Mouse (Mus musculus): ENCODE data around the gene Nr1i3. TPM values are rescaled to one million over a fixed set of nuclear protein-coding genes. Genes with fewer than 3 reads are reported as not detected.

The Nr1i3 gene
- 0.19 and 0.25 TPM in 2 replicates for polyA plus RNA-seq (2015; fragmentation: Nextera tagmentation; extraction: Ambion mirVana)

DNA sequence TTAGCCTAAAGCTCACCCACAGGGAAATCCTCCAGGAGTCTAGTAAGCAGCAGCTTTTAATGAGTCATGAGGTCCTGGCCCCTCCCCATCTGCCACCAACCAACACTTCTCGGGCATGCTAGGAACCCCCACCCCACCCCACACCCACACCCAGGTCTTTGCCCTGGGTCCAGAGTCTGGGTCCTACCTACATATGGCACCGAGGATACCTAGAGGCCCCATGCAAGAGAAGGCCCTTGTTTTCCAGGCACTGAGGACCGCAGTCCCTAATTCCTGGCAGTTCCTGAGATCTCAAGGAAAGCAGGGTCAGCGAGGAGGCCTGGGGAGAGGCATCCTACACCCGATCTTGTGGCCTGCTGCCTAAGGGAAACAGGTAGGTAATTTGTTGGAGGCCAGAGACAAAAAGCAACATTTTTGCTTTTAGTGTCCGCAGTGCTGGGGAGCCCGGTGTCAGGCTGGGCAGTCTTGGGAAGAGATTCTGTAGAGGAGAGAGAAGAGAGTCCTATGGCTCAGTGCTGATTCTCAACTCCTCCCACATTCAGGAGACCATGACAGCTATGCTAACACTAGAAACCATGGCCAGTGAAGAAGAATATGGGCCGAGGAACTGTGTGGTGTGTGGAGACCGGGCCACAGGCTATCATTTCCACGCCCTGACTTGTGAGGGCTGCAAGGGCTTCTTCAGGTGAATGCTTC, at the start of gene Nr1i3:
Gene Nr1i3, plus strand, starts transcription at position 170 of the 696 bp plus-strand sequence.
- H3K27ac ChIP-seq (replicated peaks), result no peak within 1 kb of the TSS
- no peak within 1 kb of the TSS for H3K4me3 ChIP-seq (ENCODE audit: low read depth, low read length)
- H3K9me3 ChIP-seq (ENCODE audit: control insufficient read depth, low read length), result no peaks in the 10 kb centered on the region
- ATAC-seq (ENCODE audit: low FRiP score, low TSS enrichment) (peak; percentile 76; the same call in 1 of the 2 replicates), DNase-seq (ENCODE audit: low spot score) (peak; percentile 37)
- WGBS, result 63% methylated on average over 10 of the region's 10 CpGs
- no peaks in the 10 kb centered on the region for H3K4me1 ChIP-seq (replicated peaks; ENCODE audit: control insufficient read depth, insufficient read depth)
- TF ChIP-seq EP300 (optimal IDR thresholded peaks at IDR 0.05) (no peak), CTCF (IDR thresholded peaks at IDR 0.05; ENCODE audit: low read depth) (no peak)
- no peak within 1 kb of the TSS for H3K9ac ChIP-seq (ENCODE audit: low read length)
- 0 out of 2 replicates have a peak, but pooled peaks cover 3% of the 10 kb centered on the region for H3K36me3 ChIP-seq (ENCODE audit: control insufficient read depth, insufficient read depth, low read length)
- no peaks in the 10 kb centered on the region for H3K27me3 ChIP-seq (ENCODE audit: control insufficient read depth, insufficient read depth, low read length)
- H3K4me2 ChIP-seq (replicated peaks; ENCODE audit: low read depth), result no peak within 1 kb of the TSS

GRCm38 (mm10) chr1:171164258-171164657, 49.5 kb upstream of the Nr1i3 start:
- no peaks in the 10 kb centered on the region for H3K4me1 ChIP-seq (replicated peaks; ENCODE audit: control insufficient read depth, insufficient read depth)
- 32% methylated on average over 3 of the region's 3 CpGs for WGBS
- no peak for ATAC-seq (ENCODE audit: low FRiP score, low TSS enrichment)
- H3K4me2 ChIP-seq (replicated peaks; ENCODE audit: low read depth), result no peak overlapping the region
- H3K9me3 ChIP-seq (ENCODE audit: control insufficient read depth, low read length), result no peaks in the 10 kb centered on the region
- H3K27ac ChIP-seq (replicated peaks), result no peak overlapping the region
- TF ChIP-seq EP300 (optimal IDR thresholded peaks at IDR 0.05), result no peak
- TF ChIP-seq CTCF (IDR thresholded peaks at IDR 0.05; ENCODE audit: low read depth), result peak; percentile 66
- H3K36me3 ChIP-seq (ENCODE audit: control insufficient read depth, insufficient read depth, low read length), result no peaks in the 10 kb centered on the region
- no peak overlapping the region for H3K9ac ChIP-seq (ENCODE audit: low read length)
- DNase-seq (ENCODE audit: low spot score), result no peak
- no peaks in the 10 kb centered on the region for H3K27me3 ChIP-seq (ENCODE audit: control insufficient read depth, insufficient read depth, low read length)
- no peak overlapping the region for H3K4me3 ChIP-seq (ENCODE audit: low read depth, low read length)

DNA sequence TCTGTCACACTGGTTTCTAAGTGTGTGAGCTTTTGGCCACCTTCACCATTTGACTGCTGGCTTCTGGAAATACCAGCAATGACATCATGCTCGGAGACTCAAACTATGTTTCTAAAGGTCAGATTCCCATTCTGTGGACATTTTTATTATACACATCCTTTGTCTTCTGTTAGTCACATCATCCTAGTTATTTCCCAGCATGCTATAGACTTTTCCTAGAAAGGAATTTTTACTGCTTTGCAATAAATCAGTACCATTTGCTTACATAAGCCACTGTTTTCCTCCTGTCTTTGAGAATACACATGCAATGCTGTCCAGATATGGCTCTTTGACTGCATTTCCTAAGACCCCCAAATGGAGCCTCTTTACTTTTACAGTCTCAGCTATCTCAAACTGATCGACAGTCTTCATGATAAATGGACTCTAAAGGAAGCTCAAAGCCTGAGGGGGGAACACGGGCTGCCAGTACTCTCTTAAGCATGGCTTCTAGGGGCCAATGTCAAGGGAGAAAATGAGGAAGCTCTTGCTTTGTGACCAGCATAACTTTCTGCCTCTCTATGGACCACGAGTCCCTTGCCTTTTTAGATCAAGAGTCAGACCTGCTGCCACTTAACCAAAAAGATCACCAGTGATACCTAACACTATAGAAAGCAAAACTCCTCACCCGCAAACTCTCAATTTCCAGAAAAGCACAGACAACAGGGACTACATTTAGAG, 48.0 kb upstream of the Nr1i3 start:
- Histone ChIP-seq H3K4me1 (replicated peaks; ENCODE audit: control insufficient read depth, insufficient read depth) (no peaks in the 10 kb centered on the region), H3K36me3 (ENCODE audit: control insufficient read depth, insufficient read depth, low read length) (no peaks in the 10 kb centered on the region), H3K4me3 (ENCODE audit: low read depth, low read length) (no peak overlapping the region), H3K27ac (replicated peaks) (no peak overlapping the region), H3K4me2 (replicated peaks; ENCODE audit: low read depth) (no peak overlapping the region), H3K9ac (ENCODE audit: low read length) (no peak overlapping the region), H3K9me3 (ENCODE audit: control insufficient read depth, low read length) (no peaks in the 10 kb centered on the region), H3K27me3 (ENCODE audit: control insufficient read depth, insufficient read depth, low read length) (no peaks in the 10 kb centered on the region)
- DNase-seq (ENCODE audit: low spot score) (no peak), ATAC-seq (ENCODE audit: low FRiP score, low TSS enrichment) (no peak)
- WGBS, result 64% methylated on average over 5 of the region's 5 CpGs
- no peak for TF ChIP-seq CTCF (IDR thresholded peaks at IDR 0.05; ENCODE audit: low read depth)
- TF ChIP-seq EP300 (optimal IDR thresholded peaks at IDR 0.05), result no peak

DNA sequence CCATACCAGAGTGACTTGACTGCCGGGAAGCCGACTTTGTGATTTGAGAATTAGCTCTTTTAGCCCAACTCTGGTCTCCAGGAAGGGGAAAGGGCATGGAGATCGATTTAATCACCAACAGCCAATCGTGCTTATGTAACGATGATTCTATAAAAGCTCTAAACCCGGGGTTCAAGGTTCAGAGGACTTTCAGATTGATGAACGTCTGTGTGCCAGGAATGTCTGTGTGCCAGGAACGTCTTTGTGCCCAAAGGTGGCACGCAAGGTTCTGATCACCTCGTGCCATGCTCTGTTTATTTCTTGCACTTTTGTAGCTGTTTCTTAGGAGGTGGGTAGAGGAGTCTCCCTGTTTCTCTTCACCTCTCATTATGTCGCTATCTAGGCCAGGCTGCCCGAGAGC, 44.9 kb upstream of the Nr1i3 start:
- Histone ChIP-seq H3K9me3 (ENCODE audit: control insufficient read depth, low read length) (no peaks in the 10 kb centered on the region), H3K4me1 (replicated peaks; ENCODE audit: control insufficient read depth, insufficient read depth) (no peaks in the 10 kb centered on the region), H3K4me2 (replicated peaks; ENCODE audit: low read depth) (no peak overlapping the region), H3K9ac (ENCODE audit: low read length) (no peak overlapping the region), H3K27me3 (ENCODE audit: control insufficient read depth, insufficient read depth, low read length) (no peaks in the 10 kb centered on the region), H3K36me3 (ENCODE audit: control insufficient read depth, insufficient read depth, low read length) (no peaks in the 10 kb centered on the region), H3K4me3 (ENCODE audit: low read depth, low read length) (no peak overlapping the region), H3K27ac (replicated peaks) (no peak overlapping the region)
- DNase-seq (ENCODE audit: low spot score) (no peak), ATAC-seq (ENCODE audit: low FRiP score, low TSS enrichment) (no peak)
- no peak for TF ChIP-seq EP300 (optimal IDR thresholded peaks at IDR 0.05)
- TF ChIP-seq CTCF (IDR thresholded peaks at IDR 0.05; ENCODE audit: low read depth), result no peak
- WGBS, result 84% methylated on average over 12 of the region's 12 CpGs

- no peak for DNase-seq (ENCODE audit: low spot score)
- Histone ChIP-seq H3K4me3 (ENCODE audit: low read depth, low read length) (no peak overlapping the region), H3K4me2 (replicated peaks; ENCODE audit: low read depth) (no peak overlapping the region), H3K36me3 (ENCODE audit: control insufficient read depth, insufficient read depth, low read length) (no peaks in the 10 kb centered on the region), H3K9me3 (ENCODE audit: control insufficient read depth, low read length) (no peaks in the 10 kb centered on the region), H3K27ac (replicated peaks) (no peak overlapping the region), H3K27me3 (ENCODE audit: control insufficient read depth, insufficient read depth, low read length) (no peaks in the 10 kb centered on the region), H3K4me1 (replicated peaks; ENCODE audit: control insufficient read depth, insufficient read depth) (no peaks in the 10 kb centered on the region), H3K9ac (ENCODE audit: low read length) (no peak overlapping the region)
- ATAC-seq (ENCODE audit: low FRiP score, low TSS enrichment), result no peak
- WGBS, result 26% methylated on average over 3 of the region's 3 CpGs
- TF ChIP-seq EP300 (optimal IDR thresholded peaks at IDR 0.05), result no peak
These were observed 43.9 kb upstream of the Nr1i3 start for GRCm38 (mm10) chr1:171169913-171170312.

- H3K9me3 ChIP-seq (ENCODE audit: control insufficient read depth, low read length), result no peaks in the 10 kb centered on the region
- H3K4me2 ChIP-seq (replicated peaks; ENCODE audit: low read depth), result no peak overlapping the region
- ATAC-seq (ENCODE audit: low FRiP score, low TSS enrichment) (no peak), DNase-seq (ENCODE audit: low spot score) (no peak)
- H3K9ac ChIP-seq (ENCODE audit: low read length), result no peak overlapping the region
- no peaks in the 10 kb centered on the region for H3K4me1 ChIP-seq (replicated peaks; ENCODE audit: control insufficient read depth, insufficient read depth)
- WGBS, result 65% methylated on average over 3 of the region's 3 CpGs
- no peaks in the 10 kb centered on the region for H3K27me3 ChIP-seq (ENCODE audit: control insufficient read depth, insufficient read depth, low read length)
- no peaks in the 10 kb centered on the region for H3K36me3 ChIP-seq (ENCODE audit: control insufficient read depth, insufficient read depth, low read length)
- H3K4me3 ChIP-seq (ENCODE audit: low read depth, low read length), result no peak overlapping the region
- no peak for TF ChIP-seq CTCF (IDR thresholded peaks at IDR 0.05; ENCODE audit: low read depth)
- TF ChIP-seq EP300 (optimal IDR thresholded peaks at IDR 0.05), result no peak
- no peak overlapping the region for H3K27ac ChIP-seq (replicated peaks)
These were observed 42.6 kb upstream of the Nr1i3 start for GRCm38 (mm10) chr1:171171138-171171537.

Data from stomach, postnatal 0 days (tissue).